Mouse (Mus musculus): ENCODE data around the gene Mansc1. TPM values are rescaled to one million over a fixed set of nuclear protein-coding genes. Genes with fewer than 3 reads are reported as not detected.

Gene Mansc1
- polyA plus RNA-seq, 1 experiment from 2014 or later, result 3.1 TPM

DNA sequence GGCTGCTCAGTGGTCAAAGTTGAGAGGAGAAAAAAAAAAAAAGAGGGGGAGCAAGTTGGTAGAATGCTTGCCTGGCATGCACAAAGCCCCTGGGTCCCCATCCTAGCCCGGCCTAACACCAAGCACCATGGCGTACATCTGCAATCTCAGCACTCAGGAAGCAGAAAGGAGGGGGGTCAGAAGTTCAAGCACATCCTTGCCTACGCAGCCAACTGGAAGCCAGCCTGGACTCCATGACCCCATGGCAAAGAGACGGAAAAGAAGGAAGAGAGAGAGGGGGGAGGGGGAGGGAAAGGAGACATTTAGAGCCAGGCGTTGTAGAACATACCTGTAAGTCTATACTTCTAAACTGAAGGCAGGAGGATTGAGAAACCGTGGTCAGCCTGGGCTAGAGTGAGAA is 25.7 kb downstream of the Mansc1 start:
- H3K9me3 ChIP-seq, result no peaks in the 10 kb centered on the region
- H3K27ac ChIP-seq, result no peak overlapping the region
- no peaks in the 10 kb centered on the region for H3K36me3 ChIP-seq
- 0 out of 2 replicates have a peak, but pooled peaks cover 8% of the 10 kb centered on the region for H3K27me3 ChIP-seq (ENCODE audit: insufficient read depth, poor library complexity, severe bottlenecking)
- no peak overlapping the region for H3K4me3 ChIP-seq
- peaks cover 11% of the 10 kb centered on the region; the same call in 1 of the 2 replicates for H3K4me1 ChIP-seq
- no peak for DNase-seq (ENCODE audit: low spot score)
- 62% methylated on average over 6 of the region's 6 CpGs for WGBS

DNA sequence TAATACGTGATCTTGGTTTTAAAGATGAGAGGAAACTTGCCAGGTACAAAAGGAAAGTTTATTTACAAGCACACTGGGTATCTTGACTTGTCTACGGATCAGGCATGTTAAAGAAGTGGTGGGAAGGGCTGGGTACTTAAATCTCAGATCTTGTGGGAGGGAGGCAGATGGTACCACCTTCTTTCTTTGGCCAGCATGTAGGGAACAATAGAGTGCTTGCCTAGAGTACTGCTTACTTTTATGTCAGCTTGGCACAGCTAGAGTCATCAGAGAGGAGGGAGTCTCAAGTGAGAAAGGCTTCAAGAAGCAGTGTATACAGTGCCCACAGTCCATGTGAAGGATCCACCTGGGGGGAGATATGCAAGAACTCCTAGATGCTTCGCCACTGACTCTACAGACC is 27.1 kb downstream of the Mansc1 start:
- no peak for DNase-seq (ENCODE audit: low spot score)
- Histone ChIP-seq H3K36me3 (no peaks in the 10 kb centered on the region), H3K27me3 (ENCODE audit: insufficient read depth, poor library complexity, severe bottlenecking) (0 out of 2 replicates have a peak, but pooled peaks cover 8% of the 10 kb centered on the region), H3K9me3 (no peaks in the 10 kb centered on the region), H3K4me1 (peaks cover 11% of the 10 kb centered on the region; the same call in 1 of the 2 replicates), H3K27ac (no peak overlapping the region), H3K4me3 (no peak overlapping the region)
- WGBS, result 83% methylated on average over 3 of the region's 3 CpGs

DNA sequence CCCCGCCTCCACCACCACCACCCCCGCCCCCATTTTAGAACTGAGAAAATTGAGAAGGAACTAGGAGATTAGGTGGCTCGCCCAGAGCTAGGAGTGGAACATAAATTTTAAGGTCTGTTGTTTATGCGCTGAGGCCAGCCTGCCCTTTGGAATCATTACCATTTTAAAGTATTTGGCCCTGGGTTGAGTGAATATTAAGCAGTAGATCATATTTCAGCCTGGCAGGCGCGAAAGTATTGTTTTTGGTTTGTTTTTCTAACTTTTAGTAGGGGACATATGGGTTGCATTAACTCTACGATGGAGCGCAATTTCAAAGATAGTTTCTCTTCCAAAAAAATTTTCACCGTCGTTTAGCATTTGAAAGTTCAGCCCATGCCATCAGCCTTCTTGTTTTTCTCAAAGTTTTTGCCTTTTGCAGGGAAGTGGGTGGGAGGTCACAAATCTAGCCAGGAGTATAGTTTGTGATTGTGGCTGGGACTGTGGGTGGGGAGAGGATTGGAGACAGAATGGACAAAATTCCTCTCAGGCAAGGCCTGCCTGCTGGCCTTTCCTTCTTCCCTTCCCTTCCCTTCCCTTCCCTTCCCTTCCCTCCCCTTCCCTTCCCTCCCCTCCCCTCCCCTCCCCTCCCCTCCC is 29.8 kb downstream of the Mansc1 start:
- no peak for DNase-seq (ENCODE audit: low spot score)
- no peaks in the 10 kb centered on the region for H3K36me3 ChIP-seq
- H3K27ac ChIP-seq, result no peak overlapping the region
- 0 out of 2 replicates have a peak, but pooled peaks cover 8% of the 10 kb centered on the region for H3K27me3 ChIP-seq (ENCODE audit: insufficient read depth, poor library complexity, severe bottlenecking)
- 56% methylated on average over 10 of the region's 10 CpGs for WGBS
- no peak overlapping the region for H3K4me3 ChIP-seq
- H3K4me1 ChIP-seq, result peaks cover 11% of the 10 kb centered on the region; the same call in 1 of the 2 replicates
- no peaks in the 10 kb centered on the region for H3K9me3 ChIP-seq

DNA sequence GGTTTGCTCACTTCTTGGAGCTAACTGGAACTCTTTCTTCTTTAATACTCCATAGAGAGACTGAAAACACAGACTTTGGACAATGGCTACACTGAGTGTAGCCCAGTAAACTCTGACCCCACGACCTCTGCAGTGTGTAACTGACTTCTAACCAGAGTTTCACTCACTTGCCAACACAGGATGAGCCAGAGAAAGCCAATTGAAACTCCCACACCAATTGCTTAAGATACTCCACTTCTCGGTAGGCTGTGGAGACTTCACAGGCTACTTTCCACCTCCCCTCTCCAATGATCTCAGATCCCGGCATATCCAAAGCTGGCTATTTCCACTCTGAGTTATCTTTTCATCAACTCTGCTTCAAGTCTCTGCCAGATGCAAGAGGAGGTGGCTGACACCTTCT is 30.5 kb downstream of the Mansc1 start:
- H3K4me3 ChIP-seq, result no peak overlapping the region
- H3K27me3 ChIP-seq (ENCODE audit: insufficient read depth, poor library complexity, severe bottlenecking), result 0 out of 2 replicates have a peak, but pooled peaks cover 8% of the 10 kb centered on the region
- no peaks in the 10 kb centered on the region for H3K36me3 ChIP-seq
- WGBS, result 34% methylated on average over 3 of the region's 3 CpGs
- H3K4me1 ChIP-seq, result peaks cover 10% of the 10 kb centered on the region; the same call in 1 of the 2 replicates
- no peaks in the 10 kb centered on the region for H3K9me3 ChIP-seq
- no peak overlapping the region for H3K27ac ChIP-seq
- no peak for DNase-seq (ENCODE audit: low spot score)

DNA sequence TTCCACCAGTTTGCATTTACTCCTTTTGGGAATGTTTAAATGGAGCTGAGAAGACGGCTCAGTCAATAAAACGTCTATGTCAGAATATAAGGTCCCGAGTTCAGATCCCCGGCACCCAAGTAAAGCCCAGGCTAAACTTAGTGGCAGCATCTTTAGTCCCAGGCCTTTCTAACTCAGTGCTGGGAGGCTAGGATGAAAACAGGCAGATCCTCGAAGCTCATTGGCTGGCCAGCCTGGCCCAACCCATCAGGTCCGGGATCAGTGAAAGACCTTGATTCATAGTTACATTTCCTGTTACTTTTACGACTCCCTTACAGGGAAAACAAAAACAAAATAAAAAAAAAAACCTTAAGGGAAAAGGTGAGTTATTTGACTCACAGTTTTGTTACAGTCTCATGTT is 31.2 kb downstream of the Mansc1 start:
- Histone ChIP-seq H3K4me3 (no peak overlapping the region), H3K36me3 (no peaks in the 10 kb centered on the region), H3K27ac (no peak overlapping the region), H3K4me1 (peaks cover 4% of the 10 kb centered on the region; the same call in 1 of the 2 replicates), H3K27me3 (ENCODE audit: insufficient read depth, poor library complexity, severe bottlenecking) (0 out of 2 replicates have a peak, but pooled peaks cover 8% of the 10 kb centered on the region), H3K9me3 (no peaks in the 10 kb centered on the region)
- no peak for DNase-seq (ENCODE audit: low spot score)
- WGBS, result 51% methylated on average over 7 of the region's 7 CpGs

DNA sequence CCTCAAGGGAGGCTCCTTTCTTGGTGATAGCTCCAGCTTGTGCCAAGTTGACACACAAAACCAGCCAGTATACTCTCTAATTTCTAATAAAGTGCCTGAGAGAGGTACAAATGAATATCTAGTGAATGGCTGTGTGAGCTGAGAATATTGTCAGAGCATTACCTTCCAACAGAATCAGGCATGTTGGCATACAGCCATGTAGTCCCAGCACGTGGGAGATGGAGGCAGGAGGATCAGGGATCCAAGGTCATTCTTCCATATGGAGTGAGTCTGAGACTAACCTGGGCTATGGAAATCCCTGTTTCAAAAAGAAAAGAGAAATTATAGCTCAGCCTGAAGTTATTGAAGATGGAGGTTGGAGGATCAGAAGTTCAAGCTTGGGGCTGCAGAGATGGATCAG is 33.0 kb downstream of the Mansc1 start:
- WGBS, result 77% methylated on average over 1 of the region's 1 CpGs
- Histone ChIP-seq H3K4me3 (no peak overlapping the region), H3K36me3 (no peaks in the 10 kb centered on the region), H3K9me3 (no peaks in the 10 kb centered on the region), H3K27ac (no peak overlapping the region), H3K27me3 (ENCODE audit: insufficient read depth, poor library complexity, severe bottlenecking) (no peaks in the 10 kb centered on the region), H3K4me1 (peaks cover 4% of the 10 kb centered on the region; the same call in 1 of the 2 replicates)
- no peak for DNase-seq (ENCODE audit: low spot score)

DNA sequence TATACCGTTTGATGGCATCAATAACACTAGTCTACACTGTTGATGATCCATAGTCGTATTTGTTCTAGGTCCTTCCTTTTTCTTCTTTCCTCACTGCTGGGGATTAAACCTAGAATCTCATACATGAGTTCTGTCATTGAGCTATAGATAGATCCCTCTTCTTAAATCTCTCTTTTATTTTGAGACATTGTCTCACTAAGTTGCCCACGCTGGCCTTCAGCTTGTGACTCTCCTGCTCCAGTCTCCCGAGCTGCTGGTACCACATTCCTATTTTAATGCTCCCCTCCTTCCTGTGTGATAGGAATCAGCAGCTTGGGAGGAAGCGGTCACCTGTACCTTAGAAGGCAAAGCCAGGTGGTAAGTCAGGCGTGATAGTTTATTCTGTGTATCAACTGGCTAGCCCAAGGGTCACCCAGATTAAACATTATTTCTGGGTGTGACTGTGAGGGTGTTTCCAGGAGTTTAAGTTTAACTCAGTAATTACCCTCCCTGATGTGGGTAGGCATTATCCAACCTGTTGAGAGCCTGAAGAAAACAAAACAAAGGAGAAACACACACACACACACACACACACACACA is 34.5 kb downstream of the Mansc1 start:
- Histone ChIP-seq H3K27ac (no peak overlapping the region), H3K4me3 (no peak overlapping the region), H3K36me3 (no peaks in the 10 kb centered on the region), H3K4me1 (peaks cover 4% of the 10 kb centered on the region; the same call in 1 of the 2 replicates), H3K9me3 (no peaks in the 10 kb centered on the region), H3K27me3 (ENCODE audit: insufficient read depth, poor library complexity, severe bottlenecking) (no peaks in the 10 kb centered on the region)
- 78% methylated on average over 6 of the region's 6 CpGs for WGBS
- DNase-seq (ENCODE audit: low spot score), result no peak

DNA sequence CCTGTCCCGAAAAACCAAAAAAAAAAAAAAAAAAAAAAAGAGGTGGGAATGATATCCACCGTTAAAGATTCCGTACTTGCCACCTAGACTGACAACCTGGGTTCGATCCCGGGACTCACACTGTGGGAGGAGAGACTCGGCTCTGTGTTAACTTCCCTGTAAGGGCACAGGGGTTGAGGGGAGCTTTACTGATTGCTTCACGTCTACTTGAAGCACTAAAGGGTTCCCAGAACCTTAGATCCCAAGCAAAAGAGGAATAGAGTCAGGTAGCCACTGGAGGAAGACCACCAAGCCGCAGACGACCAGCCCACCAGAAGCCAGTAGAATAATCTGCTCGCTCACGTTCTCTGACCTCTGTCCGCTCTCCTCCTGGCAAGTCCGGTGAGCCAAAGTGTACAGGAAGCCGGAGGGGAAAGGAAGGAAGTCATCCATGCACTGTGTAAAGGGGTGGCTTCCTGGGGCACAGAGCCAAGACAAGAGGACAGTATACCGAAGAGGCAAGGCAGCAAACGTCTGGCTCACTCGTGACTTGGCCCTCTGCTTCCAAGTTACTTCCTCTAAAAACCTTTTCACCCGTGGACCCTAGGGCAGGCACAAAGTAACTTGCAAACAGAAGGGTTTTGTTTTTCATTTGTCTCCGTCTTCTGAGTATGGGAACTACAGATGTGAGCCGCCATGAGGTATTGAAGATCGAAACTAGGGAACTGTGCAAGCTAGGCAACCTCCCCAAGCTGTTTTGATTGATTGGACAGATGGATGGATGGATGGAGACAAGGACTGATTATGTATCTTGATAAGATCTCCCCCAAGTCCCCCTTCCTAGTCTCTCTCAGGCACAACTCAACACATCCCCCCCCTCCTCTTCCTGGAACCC is 37.5 kb downstream of the Mansc1 start:
- no peaks in the 10 kb centered on the region for H3K9me3 ChIP-seq
- H3K27me3 ChIP-seq (ENCODE audit: insufficient read depth, poor library complexity, severe bottlenecking), result no peaks in the 10 kb centered on the region
- WGBS, result 72% methylated on average over 21 of the region's 21 CpGs
- no peak for DNase-seq (ENCODE audit: low spot score)
- no peak overlapping the region for H3K27ac ChIP-seq
- no peaks in the 10 kb centered on the region for H3K36me3 ChIP-seq
- no peak overlapping the region for H3K4me3 ChIP-seq
- no peaks in the 10 kb centered on the region for H3K4me1 ChIP-seq

DNA sequence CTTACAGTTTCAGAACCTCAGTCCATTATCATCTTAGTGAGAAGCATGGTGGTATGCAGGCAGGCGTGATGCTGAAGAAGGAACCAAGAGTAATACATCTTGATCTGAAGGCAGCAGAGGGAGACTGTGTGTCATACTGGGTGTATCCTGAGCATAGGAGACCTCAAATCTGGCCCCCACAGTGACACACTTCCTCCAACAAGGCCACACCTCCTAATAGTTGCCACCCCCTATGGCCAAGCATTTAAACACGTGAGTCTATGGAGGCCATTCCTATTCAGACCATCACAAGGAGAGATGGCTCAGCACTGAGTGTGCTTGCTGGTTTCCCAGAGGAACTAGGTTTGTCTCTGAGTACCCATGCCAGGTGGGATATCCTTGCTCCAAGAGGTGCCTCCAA is 40.7 kb downstream of the Mansc1 start:
- no peak for DNase-seq (ENCODE audit: low spot score)
- no peaks in the 10 kb centered on the region for H3K27me3 ChIP-seq (ENCODE audit: insufficient read depth, poor library complexity, severe bottlenecking)
- no peaks in the 10 kb centered on the region for H3K4me1 ChIP-seq
- H3K4me3 ChIP-seq, result no peak overlapping the region
- no peaks in the 10 kb centered on the region for H3K36me3 ChIP-seq
- no peaks in the 10 kb centered on the region for H3K9me3 ChIP-seq
- H3K27ac ChIP-seq, result no peak overlapping the region
- 82% methylated on average over 2 of the region's 2 CpGs for WGBS

DNA sequence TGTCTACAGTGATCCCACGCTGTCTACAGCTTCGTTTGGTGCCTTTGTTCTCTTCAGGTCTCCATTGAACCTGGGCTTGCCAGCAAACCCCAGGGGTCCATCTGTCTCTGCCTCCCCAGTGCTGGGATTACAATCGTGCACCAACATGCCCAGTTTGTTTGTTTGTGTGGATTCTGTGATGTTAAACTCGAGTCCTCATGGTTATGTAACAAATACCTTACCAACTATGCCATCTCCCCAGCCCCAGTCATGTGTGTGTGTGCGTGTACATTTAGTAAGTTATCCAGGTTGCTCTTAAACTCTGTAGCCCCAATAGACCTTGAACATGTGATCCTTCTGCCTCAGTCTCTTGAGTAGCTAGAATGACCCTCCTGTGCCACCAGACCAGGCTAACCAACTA is 46.0 kb downstream of the Mansc1 start:
- Histone ChIP-seq H3K9me3 (no peaks in the 10 kb centered on the region), H3K27ac (no peak overlapping the region), H3K4me1 (no peaks in the 10 kb centered on the region), H3K36me3 (no peaks in the 10 kb centered on the region), H3K27me3 (ENCODE audit: insufficient read depth, poor library complexity, severe bottlenecking) (no peaks in the 10 kb centered on the region), H3K4me3 (no peak overlapping the region)
- no peak for DNase-seq (ENCODE audit: low spot score)
- 78% methylated on average over 5 of the region's 5 CpGs for whole genome bisulfite sequencing

DNA sequence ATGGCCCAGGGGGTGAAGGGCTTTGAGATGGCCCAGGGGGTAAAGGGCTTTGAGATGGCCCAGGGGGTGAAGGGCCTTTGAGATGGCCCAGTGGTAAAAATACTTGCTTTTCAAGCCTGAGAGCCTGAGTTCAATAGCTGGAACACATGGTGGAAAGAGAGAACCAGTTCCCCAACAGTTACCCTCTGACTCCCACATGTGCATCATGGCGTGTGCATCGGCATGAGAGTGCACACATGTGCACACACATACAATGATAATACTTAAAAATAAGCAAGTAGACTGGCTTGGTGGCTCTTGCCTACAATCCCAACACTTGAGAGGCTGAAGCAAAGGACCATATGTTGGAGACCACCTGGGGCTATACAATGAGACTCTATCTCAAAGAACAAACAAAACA is 47.7 kb downstream of the Mansc1 start:
- DNase-seq (ENCODE audit: low spot score), result no peak
- H3K36me3 ChIP-seq, result no peaks in the 10 kb centered on the region
- WGBS, result 91% methylated on average over 2 of the region's 2 CpGs
- no peaks in the 10 kb centered on the region for H3K27me3 ChIP-seq (ENCODE audit: insufficient read depth, poor library complexity, severe bottlenecking)
- H3K4me3 ChIP-seq, result no peak overlapping the region
- no peak overlapping the region for H3K27ac ChIP-seq
- no peaks in the 10 kb centered on the region for H3K4me1 ChIP-seq
- H3K9me3 ChIP-seq, result no peaks in the 10 kb centered on the region

DNA sequence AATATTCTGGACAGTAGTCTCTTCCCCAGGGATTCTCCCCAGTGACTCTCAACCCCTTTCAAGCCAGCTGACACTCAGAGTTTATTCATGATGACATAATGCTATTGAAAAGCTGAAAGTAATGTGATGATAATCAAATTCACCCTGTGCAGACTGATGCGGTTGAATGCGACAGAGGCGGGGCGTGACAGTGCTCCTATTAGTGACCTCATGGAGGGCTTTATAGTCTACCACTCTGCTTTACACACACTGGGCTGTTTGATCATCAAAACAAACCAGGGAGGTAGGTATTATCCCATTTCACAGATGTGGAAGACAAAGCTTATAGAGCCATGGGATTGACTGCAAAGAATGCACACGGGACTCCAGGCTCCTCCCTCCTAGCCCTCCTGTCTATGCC is 50.2 kb downstream of the Mansc1 start:
- no peaks in the 10 kb centered on the region for H3K9me3 ChIP-seq
- no peak overlapping the region for H3K27ac ChIP-seq
- no peaks in the 10 kb centered on the region for H3K4me1 ChIP-seq
- DNase-seq (ENCODE audit: low spot score), result no peak
- no peaks in the 10 kb centered on the region for H3K36me3 ChIP-seq
- H3K4me3 ChIP-seq, result no peak overlapping the region
- no peaks in the 10 kb centered on the region for H3K27me3 ChIP-seq (ENCODE audit: insufficient read depth, poor library complexity, severe bottlenecking)
- WGBS, result 81% methylated on average over 5 of the region's 5 CpGs

DNA sequence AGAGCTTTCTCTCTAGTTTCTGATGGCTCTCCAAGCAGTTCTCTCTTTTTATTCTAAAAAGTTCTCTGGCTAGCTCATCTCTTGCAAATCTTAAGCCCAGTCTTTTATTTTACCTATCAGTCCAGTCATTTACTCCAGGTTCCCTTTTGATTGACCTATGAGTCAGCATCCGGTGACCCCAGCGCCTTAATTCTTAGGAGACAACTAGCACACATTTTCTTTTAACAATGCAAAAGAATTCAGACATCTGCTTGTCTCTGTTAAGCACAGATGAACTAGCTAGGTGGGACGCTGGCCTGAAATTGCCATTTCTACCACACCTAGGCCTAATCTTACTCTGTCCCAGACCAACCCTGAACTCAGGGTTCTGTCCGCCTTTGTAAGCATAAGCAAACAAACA is 52.8 kb downstream of the Mansc1 start:
- peaks cover 15% of the 10 kb centered on the region for H3K4me1 ChIP-seq
- no peak for DNase-seq (ENCODE audit: low spot score)
- H3K27ac ChIP-seq, result no peak overlapping the region
- no peaks in the 10 kb centered on the region for H3K9me3 ChIP-seq
- H3K4me3 ChIP-seq, result no peak overlapping the region
- H3K36me3 ChIP-seq, result no peaks in the 10 kb centered on the region
- H3K27me3 ChIP-seq (ENCODE audit: insufficient read depth, poor library complexity, severe bottlenecking), result no peaks in the 10 kb centered on the region
- WGBS, result 85% methylated on average over 4 of the region's 4 CpGs
